In genomic region chr14:74798063-74798890, GRCm38 (mm10) we compare ENCODE assay signal across 15 mouse cellular contexts.
DNase-seq lines count a peak whose midpoint lies in the region; ATAC-seq and TF ChIP-seq lines count a peak whose summit lies in the region.
"Had no signal": no experiment of that assay in that cellular context is flagged by ENCODE, and none has a peak within 500 bp of the region (broad histone marks: within the 10 kb centered on the region; RNA-seq: fewer than 3 reads in every experiment).

No protein-coding gene starts in this region.

- no peak overlapping the region for H3K9ac ChIP-seq in limb, embryonic 12.5 days (replicated peaks)
- no peak overlapping the region for H3K9ac ChIP-seq in hindbrain, embryonic 12.5 days
- no peak overlapping the region for H3K9ac ChIP-seq in midbrain, embryonic 11.5 days (ENCODE audit: low read length)
- no peak overlapping the region for H3K9ac ChIP-seq in neural tube, embryonic 15.5 days (replicated peaks)
- H3K9ac ChIP-seq in stomach, postnatal 0 days (ENCODE audit: low read length) = no peak overlapping the region
- H3K9ac ChIP-seq: intestine, embryonic 15.5 days; liver, embryonic 12.5 days had no signal

- peaks cover 11% of the 10 kb centered on the region for H3K9me3 ChIP-seq in limb, embryonic 12.5 days
- peaks cover 5% of the 10 kb centered on the region; the same call in 1 of the 2 replicates for H3K9me3 ChIP-seq in limb, embryonic 10.5 days (replicated peaks)
- peaks cover 14% of the 10 kb centered on the region; the same call in 1 of the 2 replicates for H3K9me3 ChIP-seq in hindbrain, embryonic 12.5 days (replicated peaks)
- H3K9me3 ChIP-seq in midbrain, embryonic 11.5 days (ENCODE audit: control insufficient read depth, low read length) = no peaks in the 10 kb centered on the region; the same call in 1 of the 2 replicates
- H3K9me3 ChIP-seq in neural tube, embryonic 15.5 days (replicated peaks) = 0 out of 2 replicates have a peak, but pooled peaks cover 4% of the 10 kb centered on the region
- H3K9me3 ChIP-seq in stomach, postnatal 0 days (ENCODE audit: control insufficient read depth, low read length) = no peaks in the 10 kb centered on the region
- H3K9me3 ChIP-seq: intestine, embryonic 15.5 days had no signal

- no peak overlapping the region for H3K4me2 ChIP-seq in limb, embryonic 12.5 days
- peak overlapping the region; percentile 21; the same call in 1 of the 2 replicates for H3K4me2 ChIP-seq in hindbrain, embryonic 12.5 days (replicated peaks)
- no peak overlapping the region for H3K4me2 ChIP-seq in midbrain, embryonic 11.5 days
- H3K4me2 ChIP-seq in neural tube, embryonic 15.5 days = no peak overlapping the region; the same call in 1 of the 2 replicates
- H3K4me2 ChIP-seq in stomach, postnatal 0 days (replicated peaks; ENCODE audit: low read depth) = no peak overlapping the region
- H3K4me2 ChIP-seq: intestine, embryonic 15.5 days; liver, embryonic 12.5 days had no signal

- 70% methylated on average over 16 of the region's 16 CpGs for WGBS in limb, embryonic 12.5 days
- WGBS in limb, embryonic 10.5 days = 90% methylated on average over 16 of the region's 16 CpGs
- WGBS in hindbrain, embryonic 12.5 days = 53% methylated on average over 16 of the region's 16 CpGs
- WGBS in midbrain, embryonic 11.5 days = 67% methylated on average over 16 of the region's 16 CpGs
- 24% methylated on average over 16 of the region's 16 CpGs for WGBS in neural tube, embryonic 15.5 days
- WGBS in stomach, postnatal 0 days = 84% methylated on average over 16 of the region's 16 CpGs

- no peak for TF ChIP-seq CTCF in stomach, postnatal 0 days (IDR thresholded peaks at IDR 0.05; ENCODE audit: low read depth)

- no peak for DNase-seq in limb, embryonic 10.5 days (ENCODE audit: low spot score)
- no peak for DNase-seq in midbrain, embryonic 11.5 days (ENCODE audit: low spot score, missing footprints)
- DNase-seq in urinary bladder, postnatal 4 days (ENCODE audit: low spot score in 2 of 2) = no peak
- DNase-seq in stomach, postnatal 0 days (ENCODE audit: low spot score) = no peak
- DNase-seq: adrenal gland, postnatal 10 days; cerebellum, adult 11-12 months; heart, adult 18-20 months; heart, postnatal 10 days had no signal

- TF ChIP-seq EP300 in stomach, postnatal 0 days (optimal IDR thresholded peaks at IDR 0.05) = no peak

- H3K27me3 ChIP-seq in limb, embryonic 12.5 days = no peaks in the 10 kb centered on the region
- no peaks in the 10 kb centered on the region for H3K27me3 ChIP-seq in limb, embryonic 10.5 days (ENCODE audit: low read depth, poor library complexity, severe bottlenecking)
- no peaks in the 10 kb centered on the region for H3K27me3 ChIP-seq in hindbrain, embryonic 12.5 days
- no peaks in the 10 kb centered on the region for H3K27me3 ChIP-seq in midbrain, embryonic 11.5 days (ENCODE audit: control insufficient read depth, insufficient read depth, low read length)
- H3K27me3 ChIP-seq in neural tube, embryonic 15.5 days (replicated peaks) = no peaks in the 10 kb centered on the region
- no peaks in the 10 kb centered on the region for H3K27me3 ChIP-seq in stomach, postnatal 0 days (ENCODE audit: control insufficient read depth, insufficient read depth, low read length)
- H3K27me3 ChIP-seq: intestine, embryonic 15.5 days; liver, embryonic 12.5 days had no signal

- peaks cover 8% of the 10 kb centered on the region; the same call in 1 of the 2 replicates for H3K4me1 ChIP-seq in limb, embryonic 12.5 days (replicated peaks)
- peaks cover 8% of the 10 kb centered on the region for H3K4me1 ChIP-seq in limb, embryonic 10.5 days
- H3K4me1 ChIP-seq in hindbrain, embryonic 12.5 days = peaks cover 12% of the 10 kb centered on the region
- H3K4me1 ChIP-seq in midbrain, embryonic 11.5 days (ENCODE audit: control insufficient read depth, insufficient read depth, low read length) = peaks cover 6% of the 10 kb centered on the region; the same call in 1 of the 2 replicates
- peaks cover 23% of the 10 kb centered on the region for H3K4me1 ChIP-seq in neural tube, embryonic 15.5 days
- H3K4me1 ChIP-seq in stomach, postnatal 0 days (replicated peaks; ENCODE audit: control insufficient read depth, insufficient read depth) = no peaks in the 10 kb centered on the region
- H3K4me1 ChIP-seq: intestine, embryonic 15.5 days; liver, embryonic 12.5 days had no signal

- H3K27ac ChIP-seq in limb, embryonic 12.5 days = no peak overlapping the region
- H3K27ac ChIP-seq in limb, embryonic 10.5 days = no peak overlapping the region
- peak overlapping the region; percentile 87 for H3K27ac ChIP-seq in hindbrain, embryonic 12.5 days
- H3K27ac ChIP-seq in midbrain, embryonic 11.5 days (ENCODE audit: low read depth, low read length) = no peak overlapping the region; the same call in 1 of the 2 replicates
- peak overlapping the region; percentile 70 for H3K27ac ChIP-seq in neural tube, embryonic 15.5 days (replicated peaks)
- no peak overlapping the region for H3K27ac ChIP-seq in stomach, postnatal 0 days (replicated peaks)
- H3K27ac ChIP-seq: intestine, embryonic 15.5 days; kidney, postnatal 0 days; liver, embryonic 12.5 days had no signal

- peak; percentile 73; the same call in 1 of the 2 replicates for ATAC-seq in limb, embryonic 12.5 days (ENCODE audit: insufficient number of reproducible peaks, insufficient read depth, low FRiP score, low TSS enrichment, low read depth)
- peak; percentile 96 for ATAC-seq in hindbrain, embryonic 12.5 days (ENCODE audit: low FRiP score)
- ATAC-seq in midbrain, embryonic 11.5 days (ENCODE audit: low FRiP score) = peak; percentile 90
- peak; percentile 88 for ATAC-seq in neural tube, embryonic 15.5 days (ENCODE audit: low FRiP score)
- ATAC-seq in erythroblast, adult 5-6 weeks (replicated peaks; ENCODE audit: low FRiP score, poor library complexity, severe bottlenecking) = no peak
- no peak for ATAC-seq in stomach, postnatal 0 days (ENCODE audit: low FRiP score, low TSS enrichment)
- ATAC-seq: intestine, embryonic 15.5 days; liver, embryonic 12.5 days had no signal

- H3K36me3 ChIP-seq in limb, embryonic 12.5 days = peaks cover 38% of the 10 kb centered on the region
- peaks cover 35% of the 10 kb centered on the region for H3K36me3 ChIP-seq in limb, embryonic 10.5 days
- H3K36me3 ChIP-seq in hindbrain, embryonic 12.5 days = peaks cover 12% of the 10 kb centered on the region; the same call in 1 of the 2 replicates
- H3K36me3 ChIP-seq in midbrain, embryonic 11.5 days (ENCODE audit: control insufficient read depth, insufficient read depth, low read length) = peaks cover 3% of the 10 kb centered on the region; the same call in 1 of the 2 replicates
- H3K36me3 ChIP-seq in neural tube, embryonic 15.5 days = peaks cover 17% of the 10 kb centered on the region
- H3K36me3 ChIP-seq in stomach, postnatal 0 days (ENCODE audit: control insufficient read depth, insufficient read depth, low read length) = peaks cover 12% of the 10 kb centered on the region; the same call in 1 of the 2 replicates

- H3K4me3 ChIP-seq in limb, embryonic 12.5 days (replicated peaks) = no peak overlapping the region
- no peak overlapping the region for H3K4me3 ChIP-seq in limb, embryonic 10.5 days
- H3K4me3 ChIP-seq in hindbrain, embryonic 12.5 days = no peak overlapping the region
- no peak overlapping the region for H3K4me3 ChIP-seq in midbrain, embryonic 11.5 days (ENCODE audit: low read depth, low read length)
- H3K4me3 ChIP-seq in neural tube, embryonic 15.5 days (replicated peaks) = no peak overlapping the region
- no peak overlapping the region for H3K4me3 ChIP-seq in stomach, postnatal 0 days (ENCODE audit: low read depth, low read length)
- H3K4me3 ChIP-seq: intestine, embryonic 15.5 days; liver, embryonic 12.5 days had no signal

Comparison
In these comparisons a context has a peak if more than half of its experiments do, and no peak if none do; other contexts are left out.
1. ATAC-seq: peak in limb, embryonic 12.5 days (single experiment), hindbrain, embryonic 12.5 days (single experiment), midbrain, embryonic 11.5 days (single experiment) and neural tube, embryonic 15.5 days (single experiment); none in erythroblast, adult 5-6 weeks (single experiment) and stomach, postnatal 0 days (single experiment).
2. H3K27ac ChIP-seq: peak in hindbrain, embryonic 12.5 days (single experiment) and neural tube, embryonic 15.5 days (single experiment); none in limb, embryonic 12.5 days (single experiment), limb, embryonic 10.5 days (single experiment), midbrain, embryonic 11.5 days (single experiment) and stomach, postnatal 0 days (single experiment).